Mouse (Mus musculus): Measurements from ENCODE around the gene Gm10300.

DNA sequence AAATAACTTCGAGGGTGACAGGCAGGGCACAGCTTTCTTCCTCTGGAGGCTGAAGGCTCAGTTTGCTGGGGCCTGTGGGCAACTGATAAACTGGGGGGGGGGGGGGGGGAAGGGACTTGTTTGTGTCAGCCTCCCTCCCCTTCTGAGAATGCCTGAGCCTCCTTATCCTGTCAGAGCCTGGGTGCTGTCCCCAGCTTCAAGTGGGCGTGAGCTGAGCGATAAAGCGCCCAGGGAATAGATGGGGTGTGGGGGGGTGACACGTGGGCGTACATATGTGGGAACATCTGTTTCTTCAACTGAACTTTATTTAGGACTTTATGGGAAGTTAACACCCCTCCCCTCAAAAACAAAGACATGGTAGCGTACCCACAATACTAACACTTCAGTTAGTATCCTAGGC lies 2.9 kb downstream of the Gm10300 start:
- TF ChIP-seq POLR2AphosphoS2 (IDR thresholded peaks at IDR 0.05; ENCODE audit: insufficient read length, low read depth) (no peak), E2F4 (IDR thresholded peaks at IDR 0.05; ENCODE audit: insufficient read depth) (no peak), POLR2A (IDR thresholded peaks at IDR 0.05; ENCODE audit: insufficient read length, low read depth) (no peak)

All from myocyte (in vitro differentiated cells).